Mouse (Mus musculus): ENCODE data around the gene Vmn1r25. TPM values are rescaled to one million over a fixed set of nuclear protein-coding genes. Genes with fewer than 3 reads are reported as not detected.
"Not testable (repeated sequence)": the region's sequence is repeated elsewhere in the genome, so short reads cannot be mapped to it uniquely, and the experiment has no call there.

The Vmn1r25 gene
- not detected for total RNA-seq (2021)

- intact Hi-C loops (cut with DNase I): no loop called here
Measured at GRCm38 (mm10) chr6:57980710-57981109, at the start of gene Vmn1r25. Gene Vmn1r25, minus strand, starts transcription at chr6:57980810.

GRCm38 (mm10) chr6:58017478-58017877, 36.9 kb upstream of the Vmn1r25 start:
- DNase-seq (ENCODE audit: low spot score); intact Hi-C loops (cut with DNase I): not testable (repeated sequence)

More at GRCm38 (mm10) chr6:57980710-57981109, at the start of gene Vmn1r25:
- no peak for DNase-seq (ENCODE audit: low spot score)

GRCm38 (mm10) chr6:58015059-58015458, 34.4 kb upstream of the Vmn1r25 start, which contains the start of gene Vmn1r26:
Gene Vmn1r26, minus strand, starts transcription at chr6:58015159.
- intact Hi-C loops (cut with DNase I): no loop called here

GRCm38 (mm10) chr6:57961403-57961802, 19.2 kb downstream of the Vmn1r25 start, which contains the start of gene Vmn1r24:
Gene Vmn1r24, minus strand, starts transcription at chr6:57961503.
- intact Hi-C loops (cut with DNase I); DNase-seq (ENCODE audit: low spot score): not testable (repeated sequence)

More at GRCm38 (mm10) chr6:58015059-58015458, 34.4 kb upstream of the Vmn1r25 start, which contains the start of gene Vmn1r26:
- no peak for DNase-seq (ENCODE audit: low spot score)

Other genes starting within 250 kb of the Vmn1r25 start
- gene Vopp1, start 155.7 kb downstream of the Vmn1r25 start, total RNA-seq (2021): 10 to 100 TPM; 21.5 to 21.8 TPM
- not detected for gene Vmn1r21, start 130.5 kb downstream of the Vmn1r25 start, total RNA-seq (2021)
- gene Vmn1r22, start 72.8 kb downstream of the Vmn1r25 start, total RNA-seq (2021): not detected
- not detected for gene Vmn1r23, start 54.0 kb downstream of the Vmn1r25 start, total RNA-seq (2021)
- not detected for gene Vmn1r24, start 19.3 kb downstream of the Vmn1r25 start, total RNA-seq (2021)
- not detected for gene Vmn1r26, start 34.3 kb upstream of the Vmn1r25 start, total RNA-seq (2021)
- gene Vmn1r27, start 238.0 kb upstream of the Vmn1r25 start, total RNA-seq (2021): not detected

All from heart, postnatal 25 days (tissue).